Mouse (Mus musculus) spleen, adult 12 weeks (tissue): ENCODE measurements around the gene Agps.

Experiments
- DNase-seq: peaks from one replicate; pipeline ENCODE4 v3.0.0; 2022; ENCODE audit warnings: low spot score

Agps gene

DNA sequence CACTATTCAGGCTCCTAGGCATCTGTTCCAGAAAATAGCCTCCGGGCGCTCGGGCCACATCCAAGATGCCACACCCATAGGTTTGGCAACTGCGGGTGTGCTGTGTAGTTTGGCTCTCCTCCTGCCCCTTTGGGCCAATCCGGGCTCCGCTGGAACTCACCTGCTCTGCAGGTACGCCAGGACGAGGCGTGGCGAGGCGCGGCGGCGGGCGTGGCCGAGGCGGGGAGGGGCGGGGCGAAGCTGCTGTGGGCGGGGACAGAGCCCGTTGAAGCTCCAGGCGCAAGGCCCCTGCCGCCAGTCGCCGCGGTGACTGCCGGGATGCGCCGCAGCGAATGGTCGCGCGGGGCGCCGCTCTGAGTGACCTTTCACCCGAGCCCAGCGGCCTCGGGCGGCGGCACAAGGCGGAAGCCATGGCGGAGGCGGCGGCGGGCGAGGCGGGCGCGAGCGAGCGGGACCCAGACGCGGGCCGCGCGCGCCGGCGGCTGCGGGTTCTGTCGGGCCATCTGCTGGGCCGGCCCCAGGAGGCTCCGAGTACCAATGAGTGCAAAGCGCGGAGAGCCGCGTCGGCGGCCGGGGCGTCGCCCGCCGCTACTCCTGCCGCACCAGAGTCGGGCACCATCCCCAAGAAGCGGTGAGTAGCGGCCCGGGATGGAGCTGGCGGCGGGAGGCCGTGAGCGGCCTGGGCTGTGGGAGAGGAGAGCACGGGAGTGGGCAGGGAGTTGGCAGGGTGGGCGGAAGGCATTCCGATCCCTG, at the start of gene Agps:
Gene Agps, plus strand, starts transcription at position 297 of the 753 bp plus-strand sequence.
- peak; percentile 91 for DNase-seq

DNA sequence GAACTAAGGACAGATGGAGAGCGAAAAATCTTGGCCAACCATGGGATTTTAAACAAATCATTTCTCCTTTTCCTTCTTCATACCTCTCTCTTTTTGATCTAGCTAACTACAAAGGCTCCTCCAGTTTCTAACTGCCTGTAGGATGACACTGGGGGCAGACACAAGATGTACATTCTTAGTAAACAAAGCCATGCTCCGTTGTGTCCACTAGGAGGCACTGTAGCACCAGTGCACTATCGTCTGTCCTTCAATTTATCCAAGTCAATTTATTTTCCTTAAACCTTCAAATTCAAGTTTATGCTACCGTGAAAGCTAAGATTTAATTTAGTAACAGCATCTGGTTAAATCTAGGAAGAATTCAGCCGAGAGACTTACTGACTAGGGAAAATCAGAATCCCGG, 45.9 kb upstream of the Agps start:
- no peak for DNase-seq

DNA sequence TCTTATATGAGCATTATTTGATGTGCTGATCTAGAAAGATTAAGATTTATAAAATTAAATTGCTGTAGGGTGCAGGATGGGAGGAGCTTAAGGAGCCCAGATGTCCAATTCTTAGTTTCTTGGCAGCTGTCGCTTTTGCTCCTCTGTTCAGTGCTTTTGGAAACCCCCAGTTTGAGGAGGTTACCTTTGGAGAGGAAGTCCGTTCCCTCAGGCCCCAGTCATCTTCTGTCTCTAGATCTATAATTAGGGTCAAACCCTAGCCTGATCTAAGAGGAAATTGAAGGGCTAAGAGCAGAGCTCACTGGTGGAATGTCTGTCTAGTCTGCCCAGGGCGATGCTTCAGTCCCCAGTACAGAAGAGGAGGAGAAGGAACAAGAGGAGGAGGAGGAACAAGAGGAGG, 43.5 kb upstream of the Agps start:
- DNase-seq = no peak

DNA sequence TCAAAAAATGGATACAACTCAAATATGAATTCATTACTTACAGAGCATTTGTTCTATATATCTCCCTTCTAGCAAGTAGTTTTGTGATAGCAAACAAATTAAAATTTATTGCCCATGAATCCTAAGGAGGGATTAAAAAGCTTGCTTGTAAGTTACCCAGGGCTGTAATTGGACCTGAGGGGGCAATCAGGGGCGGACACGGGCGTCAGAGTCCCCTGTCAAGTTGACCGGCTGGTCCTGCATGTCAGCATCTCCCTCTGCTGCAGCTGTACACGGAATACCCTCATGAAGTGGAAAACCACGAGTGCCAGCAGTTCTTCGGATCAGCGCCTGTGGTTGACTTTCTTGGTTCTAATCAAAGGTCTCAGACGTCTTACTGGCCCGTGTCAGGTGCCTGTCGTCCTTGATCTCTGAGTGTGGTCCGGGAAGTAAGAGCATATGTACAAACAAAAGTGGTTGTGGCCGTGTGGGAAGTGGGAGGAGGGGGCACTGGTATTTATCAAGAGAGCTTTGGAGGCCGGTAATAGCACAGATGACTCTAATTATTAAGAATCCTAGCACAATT, 41.9 kb upstream of the Agps start:
- no peak for DNase-seq

DNA sequence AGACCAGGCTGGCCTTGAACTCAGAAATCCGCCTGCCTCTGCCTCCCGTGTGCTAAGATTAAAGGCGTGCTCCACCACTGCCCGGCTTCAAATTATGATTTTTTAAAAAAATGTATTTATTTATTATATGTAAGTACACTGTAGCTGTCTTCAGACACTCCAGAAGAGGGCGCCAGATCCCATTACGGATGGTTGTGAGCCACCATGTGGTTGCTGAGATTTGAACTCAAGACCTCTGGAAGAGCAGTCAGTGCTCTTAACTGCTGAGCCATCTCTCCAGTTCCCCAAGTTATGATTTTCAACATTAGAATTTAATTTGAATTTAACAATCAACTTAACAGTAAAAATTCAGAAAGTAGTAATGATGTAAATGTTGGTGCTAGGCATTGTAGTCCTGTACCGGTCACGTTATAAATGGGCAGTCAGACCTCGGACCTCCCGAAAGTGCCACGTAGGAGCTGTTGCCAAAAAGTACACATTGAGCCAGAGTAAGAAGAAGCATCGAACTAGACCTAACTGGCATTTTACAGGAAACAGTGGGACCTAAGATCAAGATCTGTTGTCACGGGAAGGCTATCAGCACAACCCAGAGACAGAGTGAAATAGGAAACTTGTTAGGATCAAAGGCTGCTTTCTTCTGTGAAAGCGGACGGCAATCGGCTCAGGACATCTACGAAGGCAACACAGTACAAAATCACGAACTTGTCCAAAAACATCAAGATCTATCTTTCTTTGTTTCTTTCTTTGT, 40.2 kb upstream of the Agps start:
- DNase-seq = no peak

DNA sequence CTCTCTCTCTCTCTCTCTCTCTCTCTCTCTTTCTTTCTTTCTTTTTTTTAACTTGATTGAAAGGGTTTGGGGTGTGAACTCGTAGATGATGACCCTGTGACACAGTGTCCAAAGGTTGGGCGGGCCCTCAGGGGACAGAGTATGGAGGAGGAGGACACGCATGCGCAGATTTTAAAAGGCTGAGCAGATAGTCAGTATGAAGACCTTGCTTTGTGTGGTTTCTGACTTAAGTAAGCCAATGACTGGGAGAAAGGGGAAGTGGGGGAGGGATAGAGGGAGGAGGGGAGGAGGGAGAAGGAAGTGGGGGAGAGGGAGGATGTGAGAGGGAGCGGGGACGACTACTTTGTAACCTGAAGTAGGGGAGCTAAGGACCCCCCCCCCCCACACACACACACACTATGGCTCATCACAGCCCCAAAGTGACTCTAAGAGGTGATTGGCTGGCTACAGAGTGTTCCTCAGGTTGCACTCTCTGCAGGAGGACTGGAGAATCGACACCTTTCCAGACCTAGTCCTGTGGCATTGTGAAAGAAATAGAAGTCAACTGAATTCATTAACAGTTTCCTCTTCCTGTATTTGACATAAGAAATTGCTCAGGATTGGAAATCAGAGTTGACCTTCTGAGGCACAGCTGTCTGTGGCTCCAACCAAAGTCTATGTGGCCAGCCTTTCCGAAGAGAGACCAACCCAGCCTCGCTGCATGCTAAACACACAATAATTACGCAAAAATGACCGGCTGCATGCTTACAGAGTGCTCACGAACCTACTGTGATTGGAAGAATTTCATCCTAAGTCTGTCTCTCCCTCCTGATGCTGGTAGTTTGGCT, 39.4 kb upstream of the Agps start:
- no peak for DNase-seq

DNA sequence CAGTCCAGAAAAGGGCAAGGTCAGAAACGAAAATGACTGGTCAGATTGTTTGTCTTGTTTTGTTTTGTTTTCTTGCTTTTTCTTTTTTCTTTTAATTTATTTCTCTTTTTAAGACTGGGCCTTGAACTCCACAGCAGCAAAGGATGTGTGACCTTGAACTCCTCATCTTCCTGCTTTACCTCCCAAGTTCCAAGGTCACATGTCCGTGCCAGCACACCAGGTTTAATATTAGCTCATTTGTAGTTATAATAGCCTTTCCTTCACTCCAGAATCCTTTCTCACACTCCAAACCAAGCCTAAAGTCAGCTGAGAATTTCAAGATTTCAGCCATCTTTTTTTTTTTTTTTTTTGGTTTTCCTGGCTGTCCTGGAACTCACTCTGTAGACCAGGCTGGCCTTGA, 35.8 kb upstream of the Agps start:
- no peak for DNase-seq

DNA sequence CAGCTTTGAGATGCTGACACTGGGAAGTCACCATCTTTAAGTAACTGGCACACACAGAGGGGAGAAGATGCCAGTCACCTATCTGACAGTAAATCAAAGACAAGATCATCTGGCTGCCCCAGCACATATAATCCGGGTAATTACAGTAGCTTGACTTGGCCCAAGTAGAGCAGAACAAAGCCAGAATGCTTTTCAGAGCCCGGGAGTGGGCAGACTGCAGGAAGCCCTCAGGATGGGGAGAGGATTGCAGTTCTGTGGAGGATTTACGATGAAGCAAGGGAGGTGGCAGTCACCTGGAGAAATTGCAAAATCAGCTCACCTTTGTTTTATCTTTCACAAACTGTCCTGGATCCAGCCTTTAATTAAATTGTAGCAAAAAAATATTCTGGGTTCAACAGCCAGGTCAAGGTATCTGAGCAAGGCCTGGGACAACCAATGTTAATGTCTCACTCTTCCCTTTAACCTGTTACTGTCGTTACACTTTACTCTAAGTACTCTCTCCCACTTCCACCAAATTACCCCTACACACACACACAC, 33.5 kb upstream of the Agps start:
- no peak for DNase-seq

DNA sequence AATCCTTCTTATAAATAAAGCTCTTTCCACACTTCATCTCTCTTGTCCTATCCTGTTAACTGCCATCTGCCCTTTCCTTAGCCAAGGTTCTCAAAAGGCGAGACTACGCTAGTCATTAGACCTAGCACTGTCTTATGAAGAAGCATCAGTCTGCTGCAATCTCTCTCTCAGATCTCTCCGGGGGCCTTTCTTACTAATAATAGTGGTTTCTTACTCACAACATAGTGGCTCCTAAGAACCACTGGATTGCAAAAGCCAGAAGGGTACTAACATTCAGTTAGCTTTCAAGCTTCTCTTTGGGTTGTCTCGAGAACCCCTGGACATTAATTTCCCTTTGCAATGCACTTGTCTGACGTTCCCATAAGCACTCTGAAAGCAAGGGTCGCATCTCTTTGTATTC, 26.2 kb upstream of the Agps start:
- no peak for DNase-seq

DNA sequence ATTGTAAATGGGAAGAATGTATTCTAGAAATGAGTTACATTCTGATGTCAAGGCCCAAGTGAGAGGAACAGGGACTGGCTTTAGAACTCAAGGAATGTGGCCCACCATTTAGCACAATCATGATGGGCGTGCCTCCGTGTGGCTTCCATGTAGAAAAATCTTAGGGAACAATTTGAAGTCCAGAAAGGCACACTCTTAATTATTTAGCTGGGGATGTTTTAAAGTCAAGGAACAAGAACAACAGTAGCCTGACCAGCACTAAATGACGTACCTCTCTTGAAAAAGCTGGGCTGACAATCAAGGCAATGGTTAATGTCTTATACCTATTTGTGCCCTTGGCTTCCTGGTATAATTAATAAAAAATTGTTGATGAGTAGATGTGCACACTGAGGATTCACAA, 25.1 kb upstream of the Agps start:
- no peak for DNase-seq

DNA sequence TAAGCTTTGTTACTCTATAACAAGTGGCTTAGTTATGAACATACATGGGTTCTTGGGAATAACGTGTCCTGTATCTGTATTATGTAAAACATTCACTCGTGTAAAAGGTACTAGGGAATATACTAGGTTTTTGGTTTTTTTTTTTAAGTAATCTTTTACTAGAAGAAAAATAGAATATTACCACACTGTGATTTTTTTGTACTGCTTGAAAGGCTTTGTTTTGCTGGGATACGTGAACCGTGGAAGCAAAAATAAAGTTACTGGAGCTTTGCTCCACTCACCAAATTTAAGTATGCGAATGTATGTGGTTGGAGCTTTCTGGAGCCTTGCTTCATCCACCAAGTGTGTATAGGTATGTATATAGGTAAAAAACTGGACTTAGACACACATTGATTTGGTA, 24.5 kb upstream of the Agps start:
- DNase-seq = no peak

DNA sequence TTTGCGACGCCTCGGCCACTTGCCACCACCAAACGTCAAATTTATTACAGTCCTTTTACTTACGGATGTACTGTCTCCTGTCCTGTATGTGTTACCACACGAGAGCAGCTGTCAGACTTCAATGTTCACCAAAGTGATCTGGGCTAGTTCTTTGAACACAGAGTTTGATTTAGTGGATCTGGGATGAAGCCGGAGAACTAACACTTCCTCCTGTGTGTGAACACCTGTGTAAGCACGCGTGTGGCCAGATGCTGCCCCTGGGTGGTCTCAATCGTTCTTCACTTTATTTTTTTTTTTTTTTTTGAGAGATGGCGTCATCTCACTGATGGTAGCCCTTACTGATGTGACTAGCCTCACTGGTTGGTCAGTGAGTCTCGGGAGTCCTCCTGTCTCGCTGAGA, 17.1 kb upstream of the Agps start:
- no peak for DNase-seq

DNA sequence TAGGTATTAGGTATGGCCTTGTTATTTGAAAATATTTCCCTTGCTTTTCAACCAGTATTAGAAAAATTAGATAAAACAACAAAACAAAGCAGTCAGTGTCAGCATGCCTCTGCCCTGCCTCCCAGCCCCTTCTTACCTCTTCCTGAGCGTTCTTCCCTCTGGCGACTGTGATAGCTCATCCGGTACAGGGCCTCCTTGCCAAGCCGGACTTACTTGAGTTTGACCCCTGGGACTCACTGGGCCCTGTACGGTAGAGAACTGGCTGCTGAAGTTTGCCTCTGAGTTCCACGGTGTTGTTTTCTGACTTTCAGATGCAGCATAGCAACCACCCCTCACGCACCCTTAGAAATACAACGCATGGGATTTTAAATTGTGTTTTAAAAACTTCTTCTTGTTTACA, 16.5 kb upstream of the Agps start:
- DNase-seq = no peak

DNA sequence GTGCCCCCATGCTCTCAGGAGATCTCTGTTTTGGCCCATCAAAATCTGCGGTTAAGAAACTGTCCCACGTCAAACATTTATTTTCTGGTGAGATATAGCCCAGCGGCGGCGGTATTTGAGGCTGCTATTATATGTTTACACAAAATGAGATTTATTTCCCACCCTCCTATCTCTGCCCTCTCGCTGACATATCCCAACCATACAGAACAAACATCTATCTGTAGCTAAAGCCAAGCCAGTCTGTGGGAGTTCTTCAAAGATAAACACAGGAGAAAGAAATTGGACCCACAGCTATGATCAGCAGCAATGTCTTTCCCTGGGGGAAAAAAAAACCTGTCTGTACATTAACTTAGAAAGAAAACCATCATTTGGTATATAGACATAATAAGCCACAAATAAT, 15.3 kb upstream of the Agps start:
- DNase-seq = no peak

DNA sequence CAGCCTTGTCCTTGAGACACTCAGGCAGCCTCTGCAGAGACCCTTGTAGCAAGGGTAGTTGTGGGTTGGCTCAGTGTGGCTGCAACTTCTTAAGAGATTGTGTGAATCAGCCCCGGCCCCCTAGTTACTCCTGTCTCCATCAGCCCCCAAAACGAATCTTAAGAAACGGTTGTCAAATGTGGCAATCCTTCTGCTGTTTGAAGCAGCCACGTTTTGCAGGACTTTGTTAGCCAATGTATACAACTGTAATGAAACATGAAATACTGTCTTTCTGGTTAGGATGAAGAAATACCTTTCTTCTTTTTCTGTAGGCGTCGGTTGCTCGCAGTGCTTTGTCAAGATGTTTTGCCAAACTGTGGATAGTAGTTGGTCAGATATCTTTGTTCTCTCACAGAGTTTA, 13.3 kb upstream of the Agps start:
- no peak for DNase-seq

DNA sequence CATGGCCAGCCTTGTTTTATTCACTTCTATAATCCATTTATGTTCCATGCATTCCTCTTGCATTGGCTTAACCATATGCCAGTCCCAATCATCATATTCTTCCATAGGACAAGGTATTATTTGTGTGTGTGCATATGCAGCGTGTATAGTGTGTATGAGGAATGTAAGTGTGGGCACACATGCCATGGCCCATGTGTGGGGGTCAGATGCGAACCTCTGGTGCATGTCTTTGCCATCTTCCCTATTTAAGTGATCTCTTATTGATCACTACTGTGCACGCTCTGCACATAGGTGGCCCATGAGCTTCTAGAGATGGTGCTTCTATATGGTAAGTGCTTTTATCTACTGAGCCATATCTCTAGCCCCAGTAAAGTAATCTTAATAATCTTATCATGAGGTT, 12.2 kb upstream of the Agps start:
- DNase-seq = no peak

DNA sequence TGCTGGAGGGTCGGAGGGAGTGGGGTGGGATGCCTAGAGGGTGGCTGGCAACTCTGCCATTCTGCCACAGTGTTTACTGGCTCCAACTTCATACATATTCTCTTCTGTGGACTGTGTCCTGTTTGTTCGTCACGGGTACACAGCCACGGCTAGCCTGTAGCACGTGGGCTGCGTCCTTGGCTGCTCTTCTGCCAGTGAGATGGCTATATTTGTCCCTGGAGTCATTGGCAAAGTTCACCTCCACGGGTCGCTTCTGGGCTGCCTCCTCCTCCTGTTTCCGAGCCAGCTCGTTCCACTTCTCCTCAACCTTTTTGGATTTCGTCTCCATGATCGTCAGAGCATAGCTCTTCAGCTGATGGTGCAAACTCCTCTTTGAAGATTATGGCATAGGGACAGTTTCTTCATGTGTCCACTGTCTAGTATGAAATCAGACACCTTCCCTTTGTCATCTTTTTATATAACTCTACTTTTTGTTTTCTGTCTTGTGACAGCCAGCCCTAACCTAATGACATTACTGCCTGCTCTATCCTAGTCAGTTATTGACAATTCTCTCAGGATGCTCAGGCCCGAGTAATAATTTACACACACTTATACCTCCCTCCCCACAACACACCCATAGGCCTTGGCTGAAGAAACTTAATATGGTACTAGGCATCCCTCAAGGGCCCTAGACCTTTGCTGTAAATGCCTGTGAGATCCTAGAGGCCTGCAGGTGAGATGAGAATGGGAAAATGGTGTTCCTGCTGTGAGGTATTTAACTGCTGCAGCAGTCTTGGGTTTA, 9.8 kb upstream of the Agps start:
- no peak for DNase-seq

DNA sequence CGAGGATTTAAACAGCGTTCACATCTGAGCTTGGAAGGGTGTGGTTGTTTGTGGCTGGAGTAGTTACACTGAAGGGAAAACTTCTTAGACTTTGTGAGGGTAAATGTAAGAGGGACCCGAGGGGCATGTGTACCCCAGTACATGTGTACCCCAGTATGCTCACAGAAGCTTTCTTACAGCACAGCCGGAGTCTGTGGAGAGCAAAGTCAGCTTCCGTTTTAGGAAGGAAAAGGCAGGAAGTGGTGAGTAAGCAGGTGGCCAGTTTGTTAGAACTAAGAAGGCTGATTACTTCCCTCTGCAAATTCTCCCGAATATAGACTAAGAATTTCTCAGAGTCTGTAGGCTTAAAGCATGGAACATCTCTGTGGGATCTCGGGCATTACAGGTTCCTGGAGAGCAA, 8.2 kb upstream of the Agps start:
- DNase-seq = no peak

DNA sequence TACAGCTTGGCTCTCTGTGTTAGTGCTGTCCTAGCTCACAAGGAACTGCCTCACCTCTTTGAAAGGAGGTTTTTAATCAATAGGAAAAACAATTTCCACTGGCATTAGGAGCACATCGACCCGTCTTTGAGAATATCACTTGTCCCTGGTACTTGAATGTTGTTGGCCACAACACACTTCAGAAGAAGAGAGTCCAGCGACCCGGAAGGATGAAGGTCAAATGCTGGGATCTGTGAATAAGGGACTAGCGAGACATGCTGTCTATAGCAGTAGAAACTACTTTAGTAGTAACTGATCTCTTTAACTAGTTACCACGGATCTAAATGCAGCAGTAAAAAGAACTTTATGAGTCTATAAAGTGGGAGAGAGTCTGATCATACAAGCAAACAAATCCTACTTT, 7.8 kb upstream of the Agps start:
- DNase-seq = no peak

DNA sequence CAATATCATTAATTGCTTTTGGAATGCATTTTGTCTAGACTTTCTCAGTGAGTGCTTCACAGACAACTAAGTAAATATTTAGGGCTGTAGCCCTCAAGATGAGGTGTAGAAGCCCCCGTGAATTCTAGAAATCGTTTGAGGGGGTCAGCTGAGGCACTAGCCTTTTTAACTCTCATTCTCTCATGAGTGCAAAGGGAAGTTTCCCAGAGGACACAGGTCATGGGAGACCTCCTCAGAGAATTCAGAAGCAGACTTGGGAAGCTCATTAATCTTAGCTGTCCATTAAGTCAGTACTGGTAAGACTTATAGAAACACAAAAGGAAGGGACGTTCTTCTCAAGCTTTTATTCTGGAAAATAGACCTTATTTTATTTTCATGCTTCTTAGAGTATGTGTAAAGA, 7.1 kb upstream of the Agps start:
- no peak for DNase-seq

DNA sequence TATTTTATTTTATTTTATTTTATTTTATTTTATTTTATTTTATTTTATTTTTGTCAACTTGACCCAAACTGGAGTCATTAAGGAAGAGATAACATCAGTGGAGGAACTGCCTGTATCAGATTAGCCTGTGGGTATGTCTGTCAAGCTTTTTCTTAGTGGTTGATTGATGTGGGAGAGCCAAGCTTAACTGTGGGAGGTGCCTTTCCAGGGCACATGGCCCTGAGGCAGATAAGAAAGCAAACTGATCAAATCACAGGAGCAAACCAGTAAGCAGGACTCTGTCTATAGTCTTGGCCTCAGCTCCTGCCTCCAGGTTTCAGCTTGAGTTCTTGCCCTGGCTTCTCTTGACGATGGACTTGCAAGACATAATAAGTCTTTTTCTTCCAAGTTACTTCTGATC, 6.4 kb upstream of the Agps start:
- DNase-seq = no peak
